Mouse (Mus musculus): ENCODE results near the gene Krt8. TPM values are rescaled to one million over a fixed set of nuclear protein-coding genes. Genes with fewer than 3 reads are reported as not detected.

Gene Krt8
- polyA plus RNA-seq, 1 experiment from 2014 or later, result 35.6 TPM

DNA sequence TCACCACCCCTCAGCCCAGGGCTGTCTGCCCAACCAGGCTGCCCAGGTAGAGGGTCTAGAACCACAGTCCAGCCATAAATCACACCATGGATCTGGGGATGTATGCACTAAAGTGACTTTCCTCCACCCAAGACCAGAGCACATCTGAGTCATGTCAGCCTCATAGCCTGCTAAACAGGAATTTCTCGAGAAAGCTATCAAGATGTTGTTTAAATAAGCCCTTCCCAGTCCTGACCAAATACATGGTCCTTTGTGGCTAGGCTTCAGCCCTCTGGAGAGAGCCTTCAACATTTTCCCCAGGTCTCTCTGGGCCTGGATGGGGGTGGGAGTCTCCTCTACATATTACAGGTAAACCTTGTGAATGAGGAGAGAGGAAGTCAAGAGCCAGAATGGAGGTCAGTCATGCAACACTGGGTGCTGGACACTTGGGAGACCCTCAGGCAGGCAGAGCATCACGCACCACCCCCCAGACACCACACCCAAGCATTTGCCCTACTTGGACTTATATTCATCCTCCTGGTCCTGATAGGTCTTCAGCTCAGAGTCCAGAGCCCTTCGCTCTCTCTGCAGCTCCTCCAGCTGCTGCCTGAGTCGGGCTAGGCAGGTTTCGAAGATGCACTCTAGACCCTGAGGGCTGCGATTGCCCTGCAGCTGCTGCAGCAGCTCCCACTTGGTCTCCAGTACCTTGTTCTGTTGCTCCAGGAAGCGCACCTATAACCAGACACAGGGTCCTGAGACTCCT is 51.4 kb downstream of the Krt8 start:
- Histone ChIP-seq H3K27me3 (ENCODE audit: poor library complexity, severe bottlenecking) (no peaks in the 10 kb centered on the region), H3K4me3 (no peak overlapping the region), H3K36me3 (replicated peaks) (no peaks in the 10 kb centered on the region), H3K4me1 (no peaks in the 10 kb centered on the region), H3K27ac (no peak overlapping the region), H3K9me3 (no peaks in the 10 kb centered on the region)
- no peak for DNase-seq (ENCODE audit: extremely low spot score, low spot score)
- WGBS, result 90% methylated on average over 7 of the region's 7 CpGs

Other genes starting within 250 kb of the Krt8 start
- not detected in 2 replicates for gene Krt72, start 218.0 kb downstream of the Krt8 start, polyA plus RNA-seq (2016; fragmentation: Nextera tagmentation; extraction: Ambion mirVana)
- not detected in 2 replicates for gene Krt73, start 202.1 kb downstream of the Krt8 start, polyA plus RNA-seq (2016; fragmentation: Nextera tagmentation; extraction: Ambion mirVana)
- gene Krt2, start 186.3 kb downstream of the Krt8 start, polyA plus RNA-seq (2016; fragmentation: Nextera tagmentation; extraction: Ambion mirVana), result not detected in 2 replicates
- gene Krt1, start 153.7 kb downstream of the Krt8 start, polyA plus RNA-seq (2016; fragmentation: Nextera tagmentation; extraction: Ambion mirVana), result 0.71 and 1.2 TPM in 2 replicates
- gene Krt77, start 134.8 kb downstream of the Krt8 start, polyA plus RNA-seq (2016; fragmentation: Nextera tagmentation; extraction: Ambion mirVana), result not detected in 2 replicates
- not detected in 2 replicates for gene Krt76, start 111.6 kb downstream of the Krt8 start, polyA plus RNA-seq (2016; fragmentation: Nextera tagmentation; extraction: Ambion mirVana)
- not detected in 2 replicates for gene Krt4, start 79.7 kb downstream of the Krt8 start, polyA plus RNA-seq (2016; fragmentation: Nextera tagmentation; extraction: Ambion mirVana)
- gene Krt79, start 64.2 kb downstream of the Krt8 start, polyA plus RNA-seq (2016; fragmentation: Nextera tagmentation; extraction: Ambion mirVana), result 0.09 and 0.12 TPM in 2 replicates
- not detected in 2 replicates for gene Krt78, start 50.2 kb downstream of the Krt8 start, polyA plus RNA-seq (2016; fragmentation: Nextera tagmentation; extraction: Ambion mirVana)
- gene Krt18, start 23.7 kb upstream of the Krt8 start, polyA plus RNA-seq (2016; fragmentation: Nextera tagmentation; extraction: Ambion mirVana), result 34.4 and 37.1 TPM in 2 replicates
- gene Eif4b, start 69.3 kb upstream of the Krt8 start, polyA plus RNA-seq (2016; fragmentation: Nextera tagmentation; extraction: Ambion mirVana), result 140 and 143 TPM in 2 replicates
- gene Tns2, start 95.9 kb upstream of the Krt8 start, polyA plus RNA-seq (2016; fragmentation: Nextera tagmentation; extraction: Ambion mirVana), result 11.1 and 13.1 TPM in 2 replicates
- 10.8 and 12.7 TPM in 2 replicates for gene Spryd3, start 131.8 kb upstream of the Krt8 start, polyA plus RNA-seq (2016; fragmentation: Nextera tagmentation; extraction: Ambion mirVana)
- gene Igfbp6, start 139.9 kb upstream of the Krt8 start, polyA plus RNA-seq (2016; fragmentation: Nextera tagmentation; extraction: Ambion mirVana), result 0.14 and 0.17 TPM in 2 replicates
- 0.09 TPM in 1 of 2 replicates, not detected in the other for gene Soat2, start 146.0 kb upstream of the Krt8 start, polyA plus RNA-seq (2016; fragmentation: Nextera tagmentation; extraction: Ambion mirVana)
- 71.7 and 72.7 TPM in 2 replicates for gene Zfp740, start 198.8 kb upstream of the Krt8 start, polyA plus RNA-seq (2016; fragmentation: Nextera tagmentation; extraction: Ambion mirVana)
- 36.0 and 39.9 TPM in 2 replicates for gene Csad, start 200.2 kb upstream of the Krt8 start, polyA plus RNA-seq (2016; fragmentation: Nextera tagmentation; extraction: Ambion mirVana)
- 0.42 and 0.55 TPM in 2 replicates for gene Itgb7, start 227.5 kb upstream of the Krt8 start, polyA plus RNA-seq (2016; fragmentation: Nextera tagmentation; extraction: Ambion mirVana)

Data from forebrain, embryonic 10.5 days (tissue).